Mouse (Mus musculus): ENCODE results near the gene Fkrp. TPM values are rescaled to one million over a fixed set of nuclear protein-coding genes. Genes with fewer than 3 reads are reported as not detected.

The Fkrp gene
- polyA plus RNA-seq, 1 experiment from 2014 or later, result 25.6 TPM

DNA sequence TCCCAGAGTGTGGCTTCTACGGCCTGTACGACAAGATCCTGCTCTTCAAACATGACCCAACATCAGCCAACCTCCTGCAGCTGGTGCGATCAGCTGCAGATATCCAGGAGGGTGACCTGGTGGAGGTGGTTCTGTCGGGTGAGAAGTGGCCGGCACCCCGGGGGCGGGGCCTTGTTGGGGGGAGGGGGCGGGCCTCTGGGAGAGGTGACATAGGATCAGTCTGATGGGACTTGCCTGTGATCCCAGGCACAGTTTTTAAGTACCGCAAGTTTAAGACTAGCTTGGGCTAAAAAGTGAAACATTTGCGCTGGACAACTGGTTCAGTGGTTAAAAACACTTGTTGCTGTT, 29.3 kb upstream of the Fkrp start:
- Histone ChIP-seq H3K36me3 (ENCODE audit: control insufficient read depth, insufficient read depth, low read length) (peaks cover 18% of the 10 kb centered on the region), H3K9ac (ENCODE audit: low read depth, low read length) (0 out of 2 replicates have a peak overlapping the region, but pooled peaks have one; percentile 36), H3K9me3 (replicated peaks; ENCODE audit: control insufficient read depth, low read length) (no peaks in the 10 kb centered on the region), H3K27me3 (ENCODE audit: control insufficient read depth, insufficient read depth, low read length) (no peaks in the 10 kb centered on the region), H3K4me3 (ENCODE audit: low read depth, low read length) (peak overlapping the region; percentile 63), H3K4me1 (ENCODE audit: control insufficient read depth, insufficient read depth, low read length) (peaks cover 13% of the 10 kb centered on the region), H3K27ac (ENCODE audit: low read depth, low read length) (peak overlapping the region; percentile 82), H3K4me2 (peak overlapping the region; percentile 93)
- 28% methylated on average over 10 of the region's 10 CpGs for whole genome bisulfite sequencing (ENCODE audit: insufficient replicate concordance)
- ATAC-seq (replicated peaks; ENCODE audit: insufficient number of reproducible peaks, low FRiP score, low TSS enrichment), result no peak

DNA sequence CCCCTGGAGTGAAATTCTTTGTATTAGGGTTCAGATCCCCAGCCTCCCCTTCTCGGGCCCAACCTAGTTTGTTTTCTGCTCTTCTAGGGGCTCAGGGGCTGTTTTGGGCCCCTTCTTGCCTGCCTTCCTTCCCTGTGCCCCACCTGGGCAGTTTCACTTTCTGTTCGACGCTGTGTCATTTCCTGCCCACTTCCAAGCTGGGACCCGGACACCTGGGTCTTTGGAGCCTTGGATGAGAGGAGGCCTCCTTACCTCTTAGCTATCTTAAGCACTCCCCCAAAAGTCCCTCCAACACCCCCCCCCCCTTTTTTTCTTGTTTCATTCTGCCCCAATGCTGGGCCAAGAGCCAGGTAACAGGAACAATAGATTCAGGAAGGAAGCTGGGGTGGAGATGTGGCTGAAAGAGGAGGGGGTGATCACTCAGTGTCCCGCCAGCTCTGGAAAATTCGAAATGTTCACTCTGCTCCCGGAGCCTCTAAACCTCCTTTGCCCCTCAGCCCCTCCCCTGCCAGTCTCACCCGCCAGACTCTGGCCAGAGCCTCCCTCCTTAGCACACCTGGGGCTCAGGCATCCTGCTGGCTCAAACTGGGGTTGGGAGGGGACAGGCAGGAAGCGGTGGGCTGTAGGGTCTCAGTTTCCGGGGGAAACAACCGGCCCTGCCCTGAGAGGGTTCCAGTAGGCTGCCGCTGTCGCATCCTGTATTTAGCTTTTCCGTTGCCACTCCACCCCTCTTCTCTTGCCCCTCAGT, 28.7 kb upstream of the Fkrp start:
- Histone ChIP-seq H3K4me1 (ENCODE audit: control insufficient read depth, insufficient read depth, low read length) (peaks cover 13% of the 10 kb centered on the region), H3K9me3 (replicated peaks; ENCODE audit: control insufficient read depth, low read length) (no peaks in the 10 kb centered on the region), H3K4me2 (peak overlapping the region; percentile 93), H3K36me3 (ENCODE audit: control insufficient read depth, insufficient read depth, low read length) (peaks cover 19% of the 10 kb centered on the region), H3K4me3 (ENCODE audit: low read depth, low read length) (peak overlapping the region; percentile 63), H3K27me3 (ENCODE audit: control insufficient read depth, insufficient read depth, low read length) (no peaks in the 10 kb centered on the region), H3K27ac (ENCODE audit: low read depth, low read length) (peak overlapping the region; percentile 82), H3K9ac (ENCODE audit: low read depth, low read length) (peak overlapping the region; percentile 36)
- ATAC-seq (replicated peaks; ENCODE audit: insufficient number of reproducible peaks, low FRiP score, low TSS enrichment), result no peak
- WGBS (ENCODE audit: insufficient replicate concordance), result 26% methylated on average over 14 of the region's 14 CpGs

DNA sequence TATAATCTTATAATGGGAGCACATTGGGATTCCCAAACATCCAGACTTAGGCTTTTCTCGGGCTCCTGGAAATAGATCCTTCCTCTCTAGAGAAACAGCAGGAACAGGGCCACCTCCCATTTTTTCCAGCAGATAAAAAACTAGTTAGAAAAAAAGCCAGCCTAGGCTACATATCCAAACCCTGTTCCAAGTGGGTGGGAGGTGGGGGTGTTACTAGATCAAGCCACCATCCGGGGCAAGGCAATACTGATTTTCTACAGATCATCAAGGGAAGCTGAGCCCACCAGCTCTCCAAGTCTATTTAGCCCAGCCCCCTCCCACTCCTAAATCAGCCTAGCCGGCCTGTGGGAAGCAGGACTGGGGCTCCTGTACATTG, 28.2 kb upstream of the Fkrp start:
- Histone ChIP-seq H3K36me3 (ENCODE audit: control insufficient read depth, insufficient read depth, low read length) (peaks cover 19% of the 10 kb centered on the region), H3K27me3 (ENCODE audit: control insufficient read depth, insufficient read depth, low read length) (no peaks in the 10 kb centered on the region), H3K4me2 (peak overlapping the region; percentile 93), H3K4me1 (ENCODE audit: control insufficient read depth, insufficient read depth, low read length) (peaks cover 13% of the 10 kb centered on the region), H3K4me3 (ENCODE audit: low read depth, low read length) (peak overlapping the region; percentile 63), H3K27ac (ENCODE audit: low read depth, low read length) (peak overlapping the region; percentile 82), H3K9ac (ENCODE audit: low read depth, low read length) (peak overlapping the region; percentile 4), H3K9me3 (replicated peaks; ENCODE audit: control insufficient read depth, low read length) (no peaks in the 10 kb centered on the region)
- ATAC-seq (replicated peaks; ENCODE audit: insufficient number of reproducible peaks, low FRiP score, low TSS enrichment), result no peak
- 49% methylated on average over 3 of the region's 3 CpGs for whole genome bisulfite sequencing (ENCODE audit: insufficient replicate concordance)

DNA sequence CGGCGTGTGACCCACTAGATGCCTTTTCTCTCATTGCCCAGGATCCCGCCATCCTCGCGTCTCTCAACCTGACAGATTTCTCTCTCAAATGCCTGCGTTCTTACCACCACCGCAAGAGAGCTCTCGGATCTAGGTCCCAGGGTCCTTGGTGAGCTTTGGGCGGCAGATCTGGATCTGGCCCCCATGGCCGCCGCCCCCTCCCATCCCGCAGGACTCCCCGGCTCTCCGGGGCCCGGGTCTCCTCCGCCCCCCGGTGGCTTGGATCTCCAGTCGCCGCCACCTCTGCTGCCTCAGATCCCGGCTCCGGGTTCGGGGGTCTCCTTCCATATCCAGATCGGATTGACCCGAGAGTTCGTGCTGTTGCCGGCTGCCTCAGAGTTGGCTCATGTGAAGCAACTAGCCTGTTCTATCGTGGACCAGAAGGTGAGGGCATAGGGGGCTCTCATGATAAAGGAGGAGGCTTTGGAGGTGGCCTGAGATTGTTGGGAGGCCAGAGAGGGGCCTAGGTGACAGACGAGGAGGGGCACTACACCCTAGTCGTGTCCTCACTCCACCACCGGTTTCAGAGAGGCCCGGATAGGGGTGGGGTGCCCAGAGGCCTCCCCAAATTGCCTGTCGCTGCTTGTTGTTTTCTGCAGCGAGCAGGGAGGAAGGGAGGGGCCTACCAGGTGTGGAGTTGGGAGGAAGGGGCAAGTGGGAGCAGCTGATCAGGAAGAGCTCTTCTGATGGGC, 27.1 kb upstream of the Fkrp start:
- Histone ChIP-seq H3K4me2 (peak overlapping the region; percentile 93), H3K27ac (ENCODE audit: low read depth, low read length) (peak overlapping the region; percentile 78), H3K36me3 (ENCODE audit: control insufficient read depth, insufficient read depth, low read length) (peaks cover 21% of the 10 kb centered on the region), H3K4me1 (ENCODE audit: control insufficient read depth, insufficient read depth, low read length) (peaks cover 13% of the 10 kb centered on the region), H3K4me3 (ENCODE audit: low read depth, low read length) (peak overlapping the region; percentile 63), H3K27me3 (ENCODE audit: control insufficient read depth, insufficient read depth, low read length) (no peaks in the 10 kb centered on the region), H3K9ac (ENCODE audit: low read depth, low read length) (peak overlapping the region; percentile 78), H3K9me3 (replicated peaks; ENCODE audit: control insufficient read depth, low read length) (no peaks in the 10 kb centered on the region)
- 2% methylated on average over 33 of the region's 33 CpGs for WGBS (ENCODE audit: insufficient replicate concordance)
- ATAC-seq (replicated peaks; ENCODE audit: insufficient number of reproducible peaks, low FRiP score, low TSS enrichment), result no peak

DNA sequence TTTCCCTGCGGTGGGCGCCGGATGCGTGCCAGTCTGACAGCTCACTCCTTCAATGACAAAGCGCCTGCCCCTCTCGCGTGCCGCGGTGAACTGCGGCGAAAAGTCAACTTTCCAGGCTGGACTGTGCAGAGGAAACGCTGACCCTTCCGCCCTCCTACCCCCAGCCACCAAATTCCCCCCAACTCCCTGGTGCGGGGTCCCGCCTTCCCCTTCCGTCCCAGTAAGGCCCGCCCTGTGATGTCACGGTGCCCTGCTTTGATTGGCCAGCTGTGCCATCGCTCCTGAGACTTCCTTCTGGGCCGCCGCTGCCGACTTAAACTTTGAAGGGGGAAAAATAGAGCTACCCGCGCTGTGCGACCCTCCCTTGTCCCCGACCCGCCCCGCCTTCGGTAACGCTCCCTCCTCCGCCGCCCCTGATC, 26.1 kb upstream of the Fkrp start, which contains the start of gene Prkd2:
Gene Prkd2, plus strand, starts transcription at position 258 of the 419 bp plus-strand sequence.
- peak within 1 kb of the TSS; percentile 63 for H3K4me3 ChIP-seq (ENCODE audit: low read depth, low read length)
- WGBS (ENCODE audit: insufficient replicate concordance), result under 1% methylated on average over 32 of the region's 32 CpGs
- ATAC-seq (replicated peaks; ENCODE audit: insufficient number of reproducible peaks, low FRiP score, low TSS enrichment), result peak; percentile 74
- H3K4me1 ChIP-seq (ENCODE audit: control insufficient read depth, insufficient read depth, low read length), result peaks cover 13% of the 10 kb centered on the region
- peak within 1 kb of the TSS; percentile 78 for H3K27ac ChIP-seq (ENCODE audit: low read depth, low read length)
- peaks cover 30% of the 10 kb centered on the region for H3K36me3 ChIP-seq (ENCODE audit: control insufficient read depth, insufficient read depth, low read length)
- H3K27me3 ChIP-seq (ENCODE audit: control insufficient read depth, insufficient read depth, low read length), result no peaks in the 10 kb centered on the region
- H3K4me2 ChIP-seq, result peak within 1 kb of the TSS; percentile 93
- no peaks in the 10 kb centered on the region for H3K9me3 ChIP-seq (replicated peaks; ENCODE audit: control insufficient read depth, low read length)
- peak within 1 kb of the TSS; percentile 78 for H3K9ac ChIP-seq (ENCODE audit: low read depth, low read length)

DNA sequence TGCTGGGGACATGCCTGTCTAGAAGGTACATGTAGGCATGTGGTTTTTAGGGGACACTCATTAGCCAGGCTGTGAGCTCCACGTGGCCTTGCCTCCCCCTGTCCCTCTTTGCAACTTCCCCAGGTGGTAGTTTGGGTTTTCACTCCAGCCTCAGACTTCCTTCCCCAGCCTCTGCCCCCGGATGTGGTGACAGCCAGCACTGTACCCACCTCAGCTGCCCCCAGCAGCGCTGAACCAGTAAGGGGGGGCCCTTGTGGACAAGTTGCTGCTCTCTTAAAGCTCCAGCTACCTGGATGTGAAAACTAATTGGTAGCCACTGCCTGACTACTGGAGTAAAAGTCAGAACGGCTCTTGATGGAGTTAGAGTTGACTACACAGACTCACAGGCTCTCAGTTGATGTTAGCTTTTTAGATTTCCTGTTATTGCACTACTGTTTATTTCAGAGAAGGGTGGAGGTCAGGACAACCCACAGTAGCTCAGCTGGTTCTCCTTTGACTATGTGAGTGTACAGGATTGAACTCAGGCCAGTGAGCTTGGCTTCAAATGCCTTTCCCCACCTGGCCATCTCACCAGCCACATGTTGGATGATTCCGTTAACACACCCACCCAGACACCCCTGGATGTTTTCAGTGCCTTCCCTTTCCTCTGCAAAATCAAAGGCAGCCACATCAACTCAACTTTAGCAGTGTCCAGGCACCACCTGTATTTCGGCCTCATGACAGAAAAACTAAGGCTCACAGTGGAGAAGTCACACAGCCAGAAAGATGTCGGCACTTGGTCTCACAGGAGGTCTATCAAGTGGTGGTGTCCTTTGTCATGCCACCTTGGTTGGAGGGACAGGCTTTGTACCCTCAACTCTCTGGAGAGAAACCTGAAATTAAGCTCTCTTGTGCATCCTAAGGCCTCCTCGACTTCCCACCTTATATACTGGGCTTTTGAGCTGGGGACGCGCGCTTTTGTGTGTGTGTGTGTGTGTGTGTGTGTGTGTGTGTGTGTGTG, 25.3 kb upstream of the Fkrp start:
- WGBS (ENCODE audit: insufficient replicate concordance), result 36% methylated on average over 11 of the region's 11 CpGs
- no peak for ATAC-seq (replicated peaks; ENCODE audit: insufficient number of reproducible peaks, low FRiP score, low TSS enrichment)
- H3K36me3 ChIP-seq (ENCODE audit: control insufficient read depth, insufficient read depth, low read length), result peaks cover 35% of the 10 kb centered on the region
- peaks cover 13% of the 10 kb centered on the region for H3K4me1 ChIP-seq (ENCODE audit: control insufficient read depth, insufficient read depth, low read length)
- H3K4me2 ChIP-seq, result peak overlapping the region; percentile 93
- H3K9ac ChIP-seq (ENCODE audit: low read depth, low read length), result peak overlapping the region; percentile 78
- peak overlapping the region; percentile 78 for H3K27ac ChIP-seq (ENCODE audit: low read depth, low read length)
- H3K27me3 ChIP-seq (ENCODE audit: control insufficient read depth, insufficient read depth, low read length), result no peaks in the 10 kb centered on the region
- H3K4me3 ChIP-seq (ENCODE audit: low read depth, low read length), result peak overlapping the region; percentile 63
- no peaks in the 10 kb centered on the region for H3K9me3 ChIP-seq (replicated peaks; ENCODE audit: control insufficient read depth, low read length)

DNA sequence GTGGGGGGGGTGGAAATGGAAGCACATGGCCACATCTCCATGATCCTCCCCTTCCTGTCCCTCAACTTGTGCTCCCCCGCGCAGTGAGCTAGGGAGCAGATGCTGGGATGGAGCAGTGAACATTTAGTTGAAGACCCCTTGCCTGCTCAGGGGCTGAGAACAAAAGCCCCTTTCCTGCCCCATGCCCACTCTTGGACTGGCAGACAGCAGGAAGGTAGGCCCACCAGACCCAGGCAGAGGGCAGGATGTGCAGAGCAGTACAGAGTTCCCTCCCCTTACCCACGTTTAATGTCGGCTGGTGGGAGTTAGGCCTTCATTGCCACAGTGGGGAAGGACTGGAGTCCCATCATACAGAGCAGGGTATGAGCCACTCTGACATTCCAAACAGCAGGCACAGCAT, 24.5 kb upstream of the Fkrp start:
- Histone ChIP-seq H3K4me2 (no peak overlapping the region; the same call in 1 of the 2 replicates), H3K4me1 (ENCODE audit: control insufficient read depth, insufficient read depth, low read length) (peaks cover 13% of the 10 kb centered on the region), H3K9me3 (replicated peaks; ENCODE audit: control insufficient read depth, low read length) (no peaks in the 10 kb centered on the region), H3K36me3 (ENCODE audit: control insufficient read depth, insufficient read depth, low read length) (peaks cover 35% of the 10 kb centered on the region), H3K9ac (ENCODE audit: low read depth, low read length) (no peak overlapping the region), H3K4me3 (ENCODE audit: low read depth, low read length) (no peak overlapping the region), H3K27me3 (ENCODE audit: control insufficient read depth, insufficient read depth, low read length) (no peaks in the 10 kb centered on the region), H3K27ac (ENCODE audit: low read depth, low read length) (no peak overlapping the region)
- WGBS (ENCODE audit: insufficient replicate concordance), result 77% methylated on average over 4 of the region's 4 CpGs
- ATAC-seq (replicated peaks; ENCODE audit: insufficient number of reproducible peaks, low FRiP score, low TSS enrichment), result no peak

DNA sequence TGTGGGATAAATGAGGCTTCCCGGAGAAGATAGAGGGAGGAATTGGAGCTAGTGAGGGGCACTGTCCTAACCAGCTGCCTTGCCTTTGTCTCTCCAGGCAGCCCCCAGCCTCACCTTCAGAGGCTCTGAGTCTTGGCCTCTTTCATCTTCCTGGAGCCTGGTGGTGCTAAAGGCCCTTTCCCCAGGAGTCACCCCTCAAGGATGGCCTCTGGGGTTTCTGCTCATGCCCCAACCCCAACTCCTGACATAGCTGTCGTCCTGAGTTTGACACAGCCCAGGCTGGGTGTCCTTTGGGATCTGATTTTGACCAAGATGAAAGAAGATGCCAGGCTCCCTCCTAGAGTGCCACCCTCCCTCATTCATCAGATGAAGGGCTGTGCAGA, 23.6 kb upstream of the Fkrp start:
- no peak overlapping the region for H3K4me3 ChIP-seq (ENCODE audit: low read depth, low read length)
- H3K4me2 ChIP-seq, result no peak overlapping the region
- no peak overlapping the region for H3K9ac ChIP-seq (ENCODE audit: low read depth, low read length)
- peaks cover 36% of the 10 kb centered on the region for H3K36me3 ChIP-seq (ENCODE audit: control insufficient read depth, insufficient read depth, low read length)
- peaks cover 9% of the 10 kb centered on the region for H3K4me1 ChIP-seq (ENCODE audit: control insufficient read depth, insufficient read depth, low read length)
- no peak for ATAC-seq (replicated peaks; ENCODE audit: insufficient number of reproducible peaks, low FRiP score, low TSS enrichment)
- no peaks in the 10 kb centered on the region for H3K27me3 ChIP-seq (ENCODE audit: control insufficient read depth, insufficient read depth, low read length)
- no peak overlapping the region for H3K27ac ChIP-seq (ENCODE audit: low read depth, low read length)
- no peaks in the 10 kb centered on the region for H3K9me3 ChIP-seq (replicated peaks; ENCODE audit: control insufficient read depth, low read length)
- 89% methylated on average over 2 of the region's 2 CpGs for WGBS (ENCODE audit: insufficient replicate concordance)

All from heart, embryonic 11.5 days (tissue).